ENCODE assay signal across 24 mouse cellular contexts in the genomic region with DNA sequence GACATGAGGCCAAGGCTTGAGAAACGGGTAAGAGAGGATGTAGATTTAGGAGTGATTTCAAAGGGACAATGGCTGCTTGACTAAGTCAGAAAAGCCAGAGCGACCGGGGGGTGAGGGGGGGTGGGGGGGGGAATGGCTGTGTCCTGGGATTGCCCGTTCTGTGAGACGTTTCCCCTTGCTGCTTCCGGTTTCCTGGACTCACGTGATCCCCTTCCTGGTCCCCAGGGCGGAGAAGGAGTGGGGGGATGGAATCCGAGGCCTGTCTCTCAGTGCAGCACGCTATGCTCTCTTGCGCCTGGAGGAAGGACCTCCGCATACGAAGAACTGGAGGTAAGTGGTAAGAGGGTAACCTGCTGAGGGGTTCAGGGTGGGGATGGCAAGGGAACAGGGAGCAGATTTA. TPM values are rescaled to one million over a fixed set of nuclear protein-coding genes. Genes with fewer than 3 reads are reported as not detected.
DNase-seq lines count a peak whose midpoint lies in the region; ATAC-seq and TF ChIP-seq lines count a peak whose summit lies in the region.
"Had no signal": no experiment of that assay in that cellular context is flagged by ENCODE, and none has a peak within 500 bp of the region (broad histone marks: within the 10 kb centered on the region; RNA-seq: fewer than 3 reads in every experiment).

No protein-coding gene starts in this region.

- no peak overlapping the region for H3K4me3 ChIP-seq in hindbrain, embryonic 10.5 days
- H3K4me3 ChIP-seq in hindbrain, postnatal 0 days (ENCODE audit: low read length): no peak overlapping the region
- peak overlapping the region; percentile 43 for H3K4me3 ChIP-seq in liver, adult 2 months (ENCODE audit: insufficient read depth, low read depth, low read length)
- H3K4me3 ChIP-seq: embryonic facial prominence, embryonic 10.5 days; forebrain, embryonic 15.5 days; heart, embryonic 12.5 days; hindbrain, embryonic 12.5 days; layer of hippocampus, adult 2 months; limb, embryonic 10.5 days; liver, embryonic 12.5 days had no signal

- DNase-seq in adrenal gland, postnatal 14 days: peak; percentile 34
- DNase-seq in adrenal gland, adult 8-10 months: no peak
- no peak for DNase-seq in hindbrain, embryonic 10.5 days (ENCODE audit: low spot score)
- DNase-seq in hindbrain, postnatal 0 days (ENCODE audit: low spot score): no peak
- DNase-seq in liver, adult 2 months (ENCODE audit: extremely low read depth, low read depth, low spot score): no peak
- DNase-seq in liver: no peak
- DNase-seq in lung, postnatal 10 days: peak; percentile 24
- no peak for DNase-seq in lung, adult 18-20 months
- DNase-seq: adrenal gland, postnatal 25 days; cerebellum, postnatal 10 days; gastrocnemius, postnatal 10 days; heart, adult 18-20 months; heart, postnatal 10 days; right cerebral cortex, adult 18-20 months; thymus, adult 18-20 months; thymus, postnatal 36 days had no signal

- no peak overlapping the region for H3K9ac ChIP-seq in hindbrain, postnatal 0 days (replicated peaks; ENCODE audit: low read length)
- peak overlapping the region; percentile 44; the same call in 1 of the 2 replicates for H3K9ac ChIP-seq in liver, adult 2 months (ENCODE audit: low read depth, low read length)
- H3K9ac ChIP-seq: forebrain, embryonic 15.5 days; heart, embryonic 12.5 days; hindbrain, embryonic 12.5 days; liver, embryonic 12.5 days had no signal

- TF ChIP-seq POLR2A in liver, adult 2 months (IDR thresholded peaks at IDR 0.05; ENCODE audit: extremely low read depth, insufficient read depth, low read length): no peak

- peaks cover 13% of the 10 kb centered on the region for H3K27me3 ChIP-seq in hindbrain, embryonic 10.5 days (ENCODE audit: insufficient read depth, poor library complexity, severe bottlenecking)
- no peaks in the 10 kb centered on the region for H3K27me3 ChIP-seq in hindbrain, postnatal 0 days (ENCODE audit: insufficient read depth, low read length)
- H3K27me3 ChIP-seq in liver, adult 2 months (ENCODE audit: control insufficient read depth, insufficient read depth, low read length): no peaks in the 10 kb centered on the region
- H3K27me3 ChIP-seq: forebrain, embryonic 15.5 days; hindbrain, embryonic 12.5 days had no signal

- H3K36me3 ChIP-seq in hindbrain, embryonic 10.5 days: peaks cover 8% of the 10 kb centered on the region
- H3K36me3 ChIP-seq in hindbrain, postnatal 0 days (ENCODE audit: insufficient read depth, low read length): no peaks in the 10 kb centered on the region
- no peaks in the 10 kb centered on the region for H3K36me3 ChIP-seq in liver, adult 2 months (ENCODE audit: control insufficient read depth, insufficient read depth, low read length)
- H3K36me3 ChIP-seq: embryonic facial prominence, embryonic 10.5 days; forebrain, embryonic 15.5 days; heart, embryonic 12.5 days; limb, embryonic 10.5 days; liver, embryonic 12.5 days had no signal

- 0 out of 2 replicates have a peak overlapping the region, but pooled peaks have one; percentile 29 for H3K27ac ChIP-seq in hindbrain, embryonic 10.5 days
- H3K27ac ChIP-seq in hindbrain, postnatal 0 days: no peak overlapping the region
- H3K27ac ChIP-seq in liver, adult 2 months (replicated peaks; ENCODE audit: insufficient read depth, low read depth, low read length): no peak overlapping the region
- H3K27ac ChIP-seq: embryonic facial prominence, embryonic 10.5 days; forebrain, embryonic 15.5 days; hindbrain, embryonic 12.5 days; limb, embryonic 10.5 days; liver, embryonic 12.5 days; macrophage had no signal

- no peak for TF ChIP-seq CTCF in hindbrain, postnatal 0 days (IDR thresholded peaks at IDR 0.05; ENCODE audit: low read depth)
- no peak for TF ChIP-seq CTCF in liver, adult 2 months (IDR thresholded peaks at IDR 0.05; ENCODE audit: low read depth, low read length)

- WGBS in hindbrain, embryonic 10.5 days: 63% methylated on average over 13 of the region's 13 CpGs
- WGBS in hindbrain, postnatal 0 days: 64% methylated on average over 13 of the region's 13 CpGs
- 75% methylated on average over 13 of the region's 13 CpGs for WGBS in liver, adult 2 months

- no peaks in the 10 kb centered on the region for H3K79me2 ChIP-seq in liver, adult 2 months (ENCODE audit: control insufficient read depth, insufficient read depth, low read length)

- ATAC-seq in hindbrain, postnatal 0 days: no peak
- ATAC-seq: forebrain, embryonic 15.5 days; liver, embryonic 12.5 days had no signal

- H3K4me2 ChIP-seq in hindbrain, postnatal 0 days (ENCODE audit: low read depth, low read length): no peak overlapping the region
- H3K4me2 ChIP-seq: forebrain, embryonic 15.5 days; heart, embryonic 12.5 days; hindbrain, embryonic 12.5 days; liver, embryonic 12.5 days had no signal

- peaks cover 37% of the 10 kb centered on the region for H3K4me1 ChIP-seq in hindbrain, embryonic 10.5 days (replicated peaks)
- no peaks in the 10 kb centered on the region for H3K4me1 ChIP-seq in hindbrain, postnatal 0 days (ENCODE audit: insufficient read depth, low read length)
- H3K4me1 ChIP-seq in liver, adult 2 months (ENCODE audit: control insufficient read depth, insufficient read depth, low read length): no peaks in the 10 kb centered on the region
- H3K4me1 ChIP-seq: forebrain, embryonic 15.5 days; heart, embryonic 12.5 days; liver, embryonic 12.5 days had no signal

- H3K9me3 ChIP-seq in hindbrain, embryonic 10.5 days: no peaks in the 10 kb centered on the region
- H3K9me3 ChIP-seq in hindbrain, postnatal 0 days (ENCODE audit: low read length): no peaks in the 10 kb centered on the region
- H3K9me3 ChIP-seq: embryonic facial prominence, embryonic 10.5 days; forebrain, embryonic 15.5 days; heart, embryonic 12.5 days; hindbrain, embryonic 12.5 days; limb, embryonic 10.5 days; liver, embryonic 12.5 days had no signal

RNA-seq across cellular contexts. Expression of a gene that starts 28.2 kb away (rescaled TPM):
- total RNA-seq in adrenal gland, postnatal 14 days (2021): 8.4 and 8.7 TPM in 2 replicates
- 10 to 100 TPM in 3 of 4 experiments, 1 to 10 TPM in 1; 6.7 to 18.3 (median 14.0) TPM for total RNA-seq in adrenal gland, adult 8-10 months (2022)
- 3.1 and 5.1 TPM in 2 replicates for polyA plus RNA-seq in hindbrain, embryonic 10.5 days (2016; fragmentation: Nextera tagmentation; extraction: Ambion mirVana)
- 257 TPM in 2 replicates for total RNA-seq in hindbrain, postnatal 0 days (2014; rRNA removed)
- polyA plus RNA-seq in hindbrain, postnatal 0 days (2015; fragmentation: Nextera tagmentation; extraction: Ambion mirVana): 67.1 and 71.0 TPM in 2 replicates
- 0.46 and 0.54 TPM in 2 replicates for total RNA-seq in liver, adult 2 months (2014; rRNA removed)
- 0.85 and 1.1 TPM in 2 replicates for polyA plus RNA-seq in liver, adult 2 months (2012; rRNA removed)
- polyA plus RNA-seq: macrophage had no signal

RNA-seq across cellular contexts. Expression of a gene that starts 45.9 kb away (rescaled TPM):
- 37.6 and 40.5 TPM in 2 replicates for total RNA-seq in adrenal gland, postnatal 14 days (2021)
- total RNA-seq in adrenal gland, adult 8-10 months (2022): 10 to 100 TPM; 28.0 to 45.1 (median 34.0) TPM
- 101 and 102 TPM in 2 replicates for polyA plus RNA-seq in hindbrain, embryonic 10.5 days (2016; fragmentation: Nextera tagmentation; extraction: Ambion mirVana)
- 60.8 and 101 TPM in 2 replicates for total RNA-seq in hindbrain, postnatal 0 days (2014; rRNA removed)
- 55.5 and 56.3 TPM in 2 replicates for polyA plus RNA-seq in hindbrain, postnatal 0 days (2015; fragmentation: Nextera tagmentation; extraction: Ambion mirVana)
- 4.3 and 6.8 TPM in 2 replicates for total RNA-seq in liver, adult 2 months (2014; rRNA removed)
- 9.2 and 11.5 TPM in 2 replicates for polyA plus RNA-seq in liver, adult 2 months (2012; rRNA removed)

RNA-seq across cellular contexts. Expression of a gene that starts 48.2 kb away (rescaled TPM):
- 1.7 and 2.0 TPM in 2 replicates for total RNA-seq in adrenal gland, postnatal 14 days (2021)
- 1 to 10 TPM in 1 of 4 experiments, under 1 TPM in 3; 0.49 to 1.4 (median 0.84) TPM for total RNA-seq in adrenal gland, adult 8-10 months (2022)
- 0.56 and 1.2 TPM in 2 replicates for polyA plus RNA-seq in hindbrain, embryonic 10.5 days (2016; fragmentation: Nextera tagmentation; extraction: Ambion mirVana)
- 8.8 and 14.4 TPM in 2 replicates for total RNA-seq in hindbrain, postnatal 0 days (2014; rRNA removed)
- 6.7 and 7.1 TPM in 2 replicates for polyA plus RNA-seq in hindbrain, postnatal 0 days (2015; fragmentation: Nextera tagmentation; extraction: Ambion mirVana)
- total RNA-seq in liver, adult 2 months (2014; rRNA removed): 0.20 and 0.65 TPM in 2 replicates
- 0.55 and 0.70 TPM in 2 replicates for polyA plus RNA-seq in liver, adult 2 months (2012; rRNA removed)

Comparison
In these comparisons a context has a peak if more than half of its experiments do, and no peak if none do; other contexts are left out.
1. DNase-seq: peak in adrenal gland, postnatal 14 days (single experiment) and lung, postnatal 10 days (single experiment); none in adrenal gland, adult 8-10 months (single experiment), hindbrain, embryonic 10.5 days (single experiment), hindbrain, postnatal 0 days (single experiment), liver, adult 2 months (single experiment), liver (single experiment) and lung, adult 18-20 months (0 of 2).
2. RNA of a gene that starts 28.2 kb away (total RNA-seq): 257 TPM in hindbrain, postnatal 0 days; 6.7 to 18.3 TPM in adrenal gland, adult 8-10 months, 8.4 to 8.7 TPM in adrenal gland, postnatal 14 days and 0.46 to 0.54 TPM in liver, adult 2 months; every median in the first group is over 10 times any median in the second.